Mouse (Mus musculus) midbrain, embryonic 14.5 days (tissue): Measurements from ENCODE around the gene Mars2. TPM values are rescaled to one million over a fixed set of nuclear protein-coding genes. Genes with fewer than 3 reads are reported as not detected.

Experiments
- ATAC-seq: fragments of 200-750 bp; cut with Nextera tagmentation; 2 replicates; pipeline ENCODE4 v1.8.0; 2017; ENCODE audit warnings: moderate number of reproducible peaks, moderate library complexity; ENCODE audit not compliant: low FRiP score, low TSS enrichment
- DNase-seq: peaks from one replicate; pipeline ENCODE4 v3.0.0-alpha.2; 2015
- H3K27ac ChIP-seq: fragments of 300-500 bp; sonication (generic); replicated peaks from 2 replicates; pipeline ENCODE4 v1.5.1; 2014; ENCODE audit warnings: mild to moderate bottlenecking, low read depth, low read length, moderate library complexity
- H3K27me3 ChIP-seq: fragments of 300-500 bp; sonication (generic); 2 replicates; pipeline ENCODE4 v1.6.1; 2014; ENCODE audit warnings: low read length, control low read depth, mixed read lengths; ENCODE audit not compliant: control insufficient read depth, insufficient read depth
- H3K36me3 ChIP-seq: fragments of 300-500 bp; sonication (generic); 2 replicates; pipeline ENCODE4 v1.6.1; 2014; ENCODE audit warnings: low read length, control low read depth; ENCODE audit not compliant: control insufficient read depth, insufficient read depth
- H3K4me1 ChIP-seq: fragments of 300-500 bp; sonication (generic); 2 replicates; pipeline ENCODE4 v1.6.1; 2014; ENCODE audit warnings: mild to moderate bottlenecking, antibody characterized with exemption, low read length, control low read depth; ENCODE audit not compliant: control insufficient read depth, insufficient read depth
- H3K4me2 ChIP-seq: fragments of 300-500 bp; sonication (generic); 2 replicates; pipeline ENCODE4 v1.6.1; 2014; ENCODE audit warnings: mild to moderate bottlenecking, low read length, moderate library complexity
- H3K4me3 ChIP-seq: fragments of 300-500 bp; sonication (generic); replicated peaks from 2 replicates; pipeline ENCODE4 v1.5.1; 2014; ENCODE audit warnings: low read depth, low read length
- H3K9ac ChIP-seq: fragments of 300-500 bp; sonication (generic); replicated peaks from 2 replicates; pipeline ENCODE4 v1.6.1; 2014; ENCODE audit warnings: mild to moderate bottlenecking, low read length, moderate library complexity
- H3K9me3 ChIP-seq: fragments of 300-500 bp; sonication (generic); 2 replicates; pipeline ENCODE4 v1.6.1; 2016; ENCODE audit warnings: low read length, control low read depth, mixed read lengths; ENCODE audit not compliant: control insufficient read depth
- WGBS: fragments of 180-500 bp; shearing (Covaris S2); extraction: QIAGEN DNeasy Blood & Tissue Kit; methylation state at CpG from one replicate; pipeline ENCODE4 v1.1.7; 2014; 5-methylcytosine and 5-hydroxymethylcytosine counted together
- polyA plus RNA-seq: library from polyadenylated mRNA; unstranded; fragments of >200 nt; fragmentation: Nextera tagmentation; extraction: Ambion mirVana; gene quantifications from 2 replicates; pipeline ENCODE4 v1.2.1, GENCODE M21; 2014

The Mars2 gene
- polyA plus RNA-seq, 1 experiment from 2014 or later = 4.4 TPM

DNA sequence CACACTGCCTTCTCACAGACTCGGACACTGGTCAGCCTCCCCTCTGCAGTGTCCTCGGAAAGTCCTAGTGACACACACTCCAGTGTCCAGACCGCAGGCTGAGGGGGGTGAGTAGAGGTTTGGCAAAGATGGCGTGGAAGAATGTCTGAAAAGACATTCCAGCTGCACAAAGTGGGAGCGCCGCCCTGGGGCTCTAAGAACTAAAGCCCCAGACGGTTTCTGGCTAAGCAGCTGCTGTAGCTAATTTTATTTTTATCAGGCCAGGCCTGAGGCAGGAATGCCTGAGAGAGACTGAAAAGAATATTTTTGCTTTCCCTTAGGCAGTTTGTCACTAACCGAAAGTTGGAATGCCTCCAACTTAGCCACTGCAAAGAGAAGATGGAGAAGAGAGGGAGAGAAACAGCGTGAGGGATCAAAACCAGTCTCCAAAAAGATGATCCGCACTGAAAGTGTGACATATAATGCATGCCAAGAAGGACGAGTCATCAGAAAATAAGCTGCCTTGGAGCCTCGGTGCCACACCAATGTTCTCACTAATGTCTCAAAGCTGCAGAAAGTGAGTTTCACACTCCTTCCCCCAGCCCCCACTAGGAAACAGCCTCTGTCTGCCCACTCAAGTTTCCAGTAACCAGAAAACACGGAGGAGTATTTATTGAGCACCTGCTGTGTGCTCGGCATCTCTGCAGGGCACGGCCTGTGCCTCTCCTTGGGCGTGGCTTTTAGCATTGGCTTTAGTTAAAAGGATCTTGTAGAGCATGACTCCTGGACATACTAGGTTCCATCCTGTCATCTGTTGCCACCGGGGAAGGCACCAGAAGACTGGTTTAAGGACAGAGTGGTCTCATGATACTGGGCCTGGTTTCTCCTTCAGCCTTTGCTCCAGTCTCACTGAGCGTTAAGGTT is 34.9 kb upstream of the Mars2 start:
- no peak overlapping the region for H3K9ac ChIP-seq
- H3K27ac ChIP-seq = no peak overlapping the region
- WGBS = 55% methylated on average over 18 of the region's 18 CpGs
- H3K4me3 ChIP-seq = no peak overlapping the region
- DNase-seq (peak; percentile 61), ATAC-seq (no peak)
- no peak overlapping the region for H3K4me2 ChIP-seq
- H3K9me3 ChIP-seq = no peaks in the 10 kb centered on the region
- no peaks in the 10 kb centered on the region for H3K36me3 ChIP-seq
- no peaks in the 10 kb centered on the region for H3K4me1 ChIP-seq
- no peaks in the 10 kb centered on the region for H3K27me3 ChIP-seq

- H3K4me2 ChIP-seq = no peak overlapping the region
- no peaks in the 10 kb centered on the region for H3K27me3 ChIP-seq
- no peak overlapping the region for H3K9ac ChIP-seq
- H3K4me1 ChIP-seq = no peaks in the 10 kb centered on the region
- H3K27ac ChIP-seq = no peak overlapping the region
- 22% methylated on average over 5 of the region's 5 CpGs for WGBS
- no peaks in the 10 kb centered on the region for H3K36me3 ChIP-seq
- ATAC-seq (no peak), DNase-seq (no peak)
- H3K9me3 ChIP-seq = no peaks in the 10 kb centered on the region
- H3K4me3 ChIP-seq = no peak overlapping the region
Observed at GRCm38 (mm10) chr1:55205808-55206327, 31.1 kb upstream of the Mars2 start.

DNA sequence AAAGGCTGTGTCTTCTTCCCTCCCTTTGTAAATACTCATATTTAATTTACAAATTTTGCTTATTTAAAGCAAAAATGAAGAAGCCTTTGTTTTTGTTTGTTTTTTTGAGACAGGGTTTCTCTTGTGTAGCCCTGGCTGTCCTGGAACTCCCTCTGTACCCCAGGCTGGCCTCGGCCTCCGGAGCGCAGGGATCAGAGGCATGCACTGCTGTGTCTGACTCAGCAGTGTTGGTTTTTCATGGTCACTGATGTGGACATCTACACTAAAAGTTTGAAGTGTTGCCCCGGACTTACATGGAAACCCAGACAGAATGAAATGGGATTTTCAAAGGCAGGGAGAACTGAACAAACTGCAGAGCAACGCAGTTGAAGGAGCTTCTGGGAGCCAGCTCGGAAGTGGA is 29.4 kb upstream of the Mars2 start:
- 88% methylated on average over 6 of the region's 6 CpGs for WGBS

GRCm38 (mm10) chr1:55208500-55209140 is 28.4 kb upstream of the Mars2 start:
- H3K4me3 ChIP-seq = no peak overlapping the region
- H3K9me3 ChIP-seq = no peaks in the 10 kb centered on the region
- no peak for DNase-seq
- no peak overlapping the region for H3K9ac ChIP-seq
- no peaks in the 10 kb centered on the region for H3K36me3 ChIP-seq
- ATAC-seq = no peak
- H3K4me2 ChIP-seq = no peak overlapping the region
- WGBS = 85% methylated on average over 5 of the region's 5 CpGs
- H3K27me3 ChIP-seq = no peaks in the 10 kb centered on the region
- no peaks in the 10 kb centered on the region for H3K4me1 ChIP-seq
- H3K27ac ChIP-seq = no peak overlapping the region

More for the DNA sequence above, 29.4 kb upstream of the Mars2 start:
- ATAC-seq = no peak
- H3K27me3 ChIP-seq = no peaks in the 10 kb centered on the region
- DNase-seq = no peak
- H3K4me2 ChIP-seq = no peak overlapping the region
- H3K4me1 ChIP-seq = no peaks in the 10 kb centered on the region
- H3K9ac ChIP-seq = no peak overlapping the region
- H3K36me3 ChIP-seq = no peaks in the 10 kb centered on the region
- no peaks in the 10 kb centered on the region for H3K9me3 ChIP-seq
- no peak overlapping the region for H3K27ac ChIP-seq
- no peak overlapping the region for H3K4me3 ChIP-seq

DNA sequence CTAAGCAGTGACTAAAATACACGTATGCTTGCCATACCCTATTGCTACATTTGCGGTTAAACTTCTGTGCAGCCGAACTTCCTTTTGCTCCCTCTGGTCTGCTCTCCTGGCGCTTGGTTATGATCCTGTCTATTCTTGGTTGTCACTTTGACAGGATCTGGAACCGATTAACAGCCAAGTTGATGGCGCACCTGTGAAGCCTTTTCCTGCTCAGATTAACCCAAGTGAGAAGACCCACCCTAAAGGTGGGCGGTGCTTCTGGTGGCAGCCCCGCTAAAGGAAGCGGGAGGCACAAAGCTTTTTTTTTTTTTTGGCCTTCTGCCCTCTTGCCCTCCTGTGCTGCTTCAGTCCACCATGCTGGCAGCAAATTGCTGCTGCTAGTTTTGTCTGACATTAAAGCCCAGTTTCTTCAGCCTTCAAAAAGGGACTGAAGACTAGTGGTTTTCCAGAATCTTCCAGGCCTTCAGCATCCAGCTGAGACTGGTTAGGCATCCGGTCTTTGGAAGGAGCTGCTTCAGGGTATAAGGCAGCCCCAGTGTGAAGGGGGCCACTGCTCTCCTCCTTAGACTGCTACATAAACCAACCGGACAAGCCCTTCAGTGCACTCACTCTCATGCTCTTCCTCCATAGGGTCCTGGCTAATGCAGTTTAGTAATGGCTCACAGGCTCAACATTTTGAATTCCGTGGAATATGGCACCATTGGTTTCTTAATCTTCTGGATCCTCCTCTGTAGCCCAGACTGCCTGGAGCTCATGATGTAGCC is 26.6 kb upstream of the Mars2 start:
- ATAC-seq = no peak

DNA sequence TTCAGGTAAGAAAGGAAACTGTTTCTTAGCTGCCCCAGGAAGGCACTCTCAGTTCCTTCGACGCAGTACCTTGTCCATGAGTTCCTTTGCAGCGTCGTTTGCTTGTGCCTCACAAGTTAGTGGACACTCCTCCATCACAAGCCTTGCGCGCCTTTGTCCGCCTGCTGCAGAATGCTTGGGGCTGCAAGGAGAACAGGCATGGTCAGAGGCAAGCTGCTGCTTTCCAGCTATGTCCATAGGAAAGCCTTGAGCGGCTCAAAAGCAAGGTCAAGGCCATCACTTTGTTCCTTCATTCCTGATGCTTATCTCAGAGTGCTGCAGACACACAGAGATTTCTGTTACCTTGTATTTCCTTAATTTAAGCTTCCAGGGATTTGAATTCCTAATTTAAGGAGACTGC is 25.9 kb upstream of the Mars2 start:
- Histone ChIP-seq H3K4me3 (no peak overlapping the region), H3K9ac (no peak overlapping the region), H3K36me3 (no peaks in the 10 kb centered on the region), H3K4me2 (no peak overlapping the region), H3K4me1 (no peaks in the 10 kb centered on the region), H3K27ac (no peak overlapping the region), H3K27me3 (no peaks in the 10 kb centered on the region), H3K9me3 (no peaks in the 10 kb centered on the region)
- ATAC-seq (no peak), DNase-seq (no peak)
- WGBS = 80% methylated on average over 8 of the region's 8 CpGs

More for the DNA sequence above, 26.6 kb upstream of the Mars2 start:
- Histone ChIP-seq H3K9ac (no peak overlapping the region), H3K36me3 (no peaks in the 10 kb centered on the region), H3K27ac (no peak overlapping the region), H3K4me2 (no peak overlapping the region), H3K9me3 (no peaks in the 10 kb centered on the region), H3K27me3 (no peaks in the 10 kb centered on the region), H3K4me1 (no peaks in the 10 kb centered on the region), H3K4me3 (no peak overlapping the region)
- whole genome bisulfite sequencing = 57% methylated on average over 12 of the region's 12 CpGs
- no peak for DNase-seq

GRCm38 (mm10) chr1:55212771-55213170 is 24.2 kb upstream of the Mars2 start:
- no peak overlapping the region for H3K9ac ChIP-seq
- no peak overlapping the region for H3K4me2 ChIP-seq
- no peak overlapping the region for H3K27ac ChIP-seq
- H3K27me3 ChIP-seq = no peaks in the 10 kb centered on the region
- H3K4me3 ChIP-seq = no peak overlapping the region
- H3K4me1 ChIP-seq = no peaks in the 10 kb centered on the region
- no peaks in the 10 kb centered on the region for H3K9me3 ChIP-seq
- H3K36me3 ChIP-seq = no peaks in the 10 kb centered on the region
- no peak for DNase-seq
- no peak for ATAC-seq
- WGBS = 78% methylated on average over 4 of the region's 4 CpGs

- no peaks in the 10 kb centered on the region for H3K36me3 ChIP-seq
- 79% methylated on average over 6 of the region's 6 CpGs for WGBS
- ATAC-seq = no peak
- no peak overlapping the region for H3K9ac ChIP-seq
- no peak overlapping the region for H3K4me3 ChIP-seq
- no peak for DNase-seq
- H3K27ac ChIP-seq = no peak overlapping the region
- H3K27me3 ChIP-seq = no peaks in the 10 kb centered on the region
- H3K4me2 ChIP-seq = no peak overlapping the region
- no peaks in the 10 kb centered on the region for H3K4me1 ChIP-seq
- no peaks in the 10 kb centered on the region for H3K9me3 ChIP-seq
Observed at GRCm38 (mm10) chr1:55213475-55213874, 23.5 kb upstream of the Mars2 start.
